Mouse (Mus musculus) adipocyte (in vitro differentiated cells): ENCODE measurements around the gene Dcst2.

Experiments
- DNase-seq: peaks from one replicate; pipeline ENCODE4 v3.0.0-alpha.2; 2016; ENCODE audit warnings: low spot score

Gene Dcst2

DNA sequence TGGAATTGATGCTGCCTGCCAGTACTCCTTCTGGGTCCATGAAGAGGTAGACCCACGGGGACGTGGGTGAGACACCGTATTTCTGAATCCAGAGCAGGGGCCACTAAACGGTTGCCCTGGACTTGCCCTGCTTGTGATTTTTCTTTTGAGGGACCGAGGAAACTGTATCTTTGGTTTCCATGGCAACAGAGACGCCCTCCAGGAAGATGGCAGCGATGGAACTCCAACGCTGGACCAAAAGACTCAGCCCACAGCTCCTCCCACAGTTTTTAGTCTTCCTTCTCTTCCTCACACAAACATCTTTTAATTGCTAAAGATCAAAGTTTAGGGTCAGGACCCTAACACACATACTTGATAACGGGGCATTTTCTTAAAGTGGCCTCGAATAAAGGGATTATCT, 29.8 kb upstream of the Dcst2 start:
- no peak for DNase-seq

GRCm38 (mm10) chr3:89332476-89332875, 29.3 kb upstream of the Dcst2 start:
- no peak for DNase-seq

DNA sequence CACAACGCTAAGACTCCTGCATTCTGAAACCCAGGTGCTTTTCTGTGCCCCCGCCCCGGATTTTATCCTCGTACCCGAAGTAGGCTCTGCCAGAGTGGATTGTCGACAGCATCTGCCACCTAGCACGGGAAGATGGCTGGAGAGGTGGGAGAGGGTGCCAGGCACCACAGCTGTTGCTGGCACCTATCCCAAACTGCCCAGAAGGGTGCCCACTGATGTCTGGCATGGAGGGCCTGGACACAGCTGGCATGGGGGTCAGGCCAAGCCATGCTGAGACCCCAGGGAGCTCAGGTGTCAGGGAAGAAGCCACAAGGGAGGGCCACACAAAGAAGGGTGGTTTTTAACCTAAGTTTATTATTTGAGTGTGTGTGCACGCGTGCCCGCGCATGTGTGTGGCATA, 28.7 kb upstream of the Dcst2 start:
- DNase-seq = no peak

DNA sequence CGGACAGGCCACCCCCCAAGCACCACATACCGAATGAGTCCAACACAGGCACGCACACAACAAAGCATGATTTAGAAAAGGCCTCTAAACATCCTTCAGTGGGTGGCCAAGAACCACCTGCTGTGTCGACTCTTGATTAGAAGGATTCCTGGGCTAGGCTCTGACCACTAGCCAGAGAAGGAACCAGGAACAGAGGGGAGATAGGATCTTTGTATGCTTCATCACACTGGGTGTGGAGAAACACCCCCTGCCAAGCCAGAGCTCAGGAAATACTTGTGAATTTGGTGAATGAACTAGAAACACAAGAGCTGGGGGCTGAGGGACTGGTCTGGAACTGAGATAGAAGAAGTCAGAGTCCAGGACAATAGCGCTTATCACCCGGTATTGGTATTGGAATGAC, 25.2 kb upstream of the Dcst2 start:
- no peak for DNase-seq

GRCm38 (mm10) chr3:89337062-89337720, 24.6 kb upstream of the Dcst2 start:
- DNase-seq = no peak

DNA sequence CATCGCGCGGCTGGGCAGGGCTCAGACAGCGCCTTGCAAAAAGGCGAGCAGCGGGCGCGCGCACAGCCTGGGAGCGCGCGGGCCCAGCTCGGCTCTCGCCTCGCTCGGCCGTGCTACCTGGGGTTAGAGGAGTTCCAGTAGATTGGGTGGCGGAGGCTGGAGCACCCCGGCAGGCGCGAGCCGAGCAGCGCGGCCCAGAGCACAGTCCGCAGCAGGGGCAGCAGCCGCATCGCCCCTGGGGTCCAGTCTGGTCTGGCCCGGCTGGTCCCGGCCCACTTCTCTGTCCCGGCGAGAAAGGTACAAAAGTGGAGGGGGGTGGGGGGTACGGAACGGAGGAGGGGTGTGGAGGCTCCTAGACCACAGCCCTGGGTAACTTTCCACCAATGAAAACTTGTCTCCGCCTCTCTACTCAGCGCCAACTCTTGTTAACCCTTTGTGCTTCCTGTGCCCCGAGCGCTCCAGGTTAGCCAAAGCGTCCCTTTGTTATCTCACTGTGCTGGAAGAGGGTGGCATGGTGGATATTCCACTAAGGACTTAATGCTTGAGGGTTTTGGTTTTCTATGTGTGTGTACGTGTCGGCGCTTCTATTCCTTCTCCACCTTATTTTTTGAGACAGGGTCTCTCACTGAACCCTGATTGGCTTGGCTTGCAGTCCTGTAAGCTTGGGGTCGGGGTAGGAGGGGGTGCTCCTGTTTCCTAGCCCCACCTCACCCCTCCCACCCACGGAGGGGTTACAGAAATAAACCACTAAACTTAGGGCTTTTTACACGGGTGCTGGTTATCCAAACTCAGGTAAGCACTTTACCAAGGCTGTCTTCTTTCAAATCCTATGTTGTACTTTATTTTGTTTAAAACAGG, 23.8 kb upstream of the Dcst2 start, which contains the start of gene Efna4:
Efna4 (minus strand) TSS at position 308 of the 858 bp plus-strand sequence.
- peak; percentile 72 for DNase-seq

DNA sequence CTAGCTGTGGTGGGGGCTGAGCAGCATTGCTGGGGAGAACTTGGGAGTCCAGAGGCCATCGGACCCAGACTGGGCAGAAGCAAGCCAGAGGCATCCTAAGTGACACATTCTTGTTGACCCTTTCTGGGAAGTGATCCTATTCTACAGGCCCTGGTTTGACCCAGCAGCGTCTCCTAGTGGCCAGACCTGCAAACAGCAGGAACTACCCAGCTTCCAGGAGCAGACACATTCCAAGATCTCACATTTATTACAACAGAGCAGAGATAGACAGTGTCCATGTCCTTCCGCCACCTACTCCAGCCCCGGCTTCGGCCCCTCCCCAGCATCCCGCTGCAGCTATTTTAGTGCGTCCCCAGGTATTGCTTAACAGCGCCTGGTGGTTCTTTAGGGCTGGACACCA, 22.4 kb upstream of the Dcst2 start:
- peak; percentile 83 for DNase-seq

- peak; percentile 70 for DNase-seq
These were observed 21.3 kb upstream of the Dcst2 start for GRCm38 (mm10) chr3:89340465-89340864.

DNA sequence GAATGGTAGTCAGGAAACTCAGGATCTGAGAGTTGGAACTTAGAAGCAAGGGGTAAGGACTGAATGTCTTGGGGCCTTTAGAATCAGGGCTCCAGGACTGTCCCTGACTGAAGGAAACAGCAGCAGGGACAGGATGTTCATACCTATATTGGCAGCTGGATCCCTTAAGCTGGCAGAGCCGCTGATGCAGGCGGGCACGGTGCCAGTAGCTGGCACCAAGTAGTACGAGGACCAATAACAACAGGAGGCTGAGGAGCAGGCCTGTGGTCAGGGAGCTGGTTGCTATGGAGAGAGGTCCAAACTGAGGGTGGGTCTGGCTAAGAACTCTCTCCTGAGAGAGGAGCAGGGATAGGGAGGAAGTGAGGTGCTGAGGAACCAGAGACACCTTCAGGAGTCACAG, 20.0 kb upstream of the Dcst2 start:
- no peak for DNase-seq

- DNase-seq = no peak
These were observed 18.5 kb upstream of the Dcst2 start for GRCm38 (mm10) chr3:89343279-89343678.

DNA sequence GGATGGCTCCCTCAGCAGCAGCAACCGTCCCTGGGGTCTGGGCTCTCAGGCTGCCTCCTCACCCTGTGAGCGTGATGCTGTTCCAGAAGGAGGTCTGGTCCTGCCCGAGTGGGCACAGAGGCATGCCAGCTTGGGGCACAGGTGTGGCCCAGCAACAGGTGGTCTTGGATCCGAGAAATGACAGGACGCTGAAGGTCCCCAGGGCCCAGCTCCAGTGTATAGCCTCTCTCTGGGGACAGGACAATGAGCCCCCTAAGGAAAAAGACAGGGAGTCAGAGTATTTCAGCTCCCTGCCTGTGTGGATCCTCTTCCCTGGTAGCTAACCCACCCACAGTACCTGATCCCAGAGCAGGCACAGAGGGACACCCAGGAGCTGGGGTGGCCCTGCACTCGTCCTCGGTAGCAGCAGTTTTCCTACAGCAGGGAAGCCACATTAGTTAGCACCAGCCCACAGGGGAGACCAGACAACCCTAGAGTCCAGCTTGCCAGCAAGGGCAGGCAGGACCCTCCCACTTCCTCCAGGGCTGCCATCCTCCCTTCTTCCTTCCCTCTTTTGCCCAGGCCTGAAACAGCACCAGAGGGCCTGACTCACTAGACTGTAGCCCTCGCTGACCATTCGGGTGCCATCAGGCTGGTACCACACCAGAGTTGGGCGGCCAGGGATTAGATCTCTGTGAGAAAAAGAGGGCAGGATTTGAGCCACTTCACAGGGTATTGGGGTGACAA, 14.8 kb upstream of the Dcst2 start:
- DNase-seq = no peak

GRCm38 (mm10) chr3:89347916-89348315, 13.9 kb upstream of the Dcst2 start:
- no peak for DNase-seq

DNA sequence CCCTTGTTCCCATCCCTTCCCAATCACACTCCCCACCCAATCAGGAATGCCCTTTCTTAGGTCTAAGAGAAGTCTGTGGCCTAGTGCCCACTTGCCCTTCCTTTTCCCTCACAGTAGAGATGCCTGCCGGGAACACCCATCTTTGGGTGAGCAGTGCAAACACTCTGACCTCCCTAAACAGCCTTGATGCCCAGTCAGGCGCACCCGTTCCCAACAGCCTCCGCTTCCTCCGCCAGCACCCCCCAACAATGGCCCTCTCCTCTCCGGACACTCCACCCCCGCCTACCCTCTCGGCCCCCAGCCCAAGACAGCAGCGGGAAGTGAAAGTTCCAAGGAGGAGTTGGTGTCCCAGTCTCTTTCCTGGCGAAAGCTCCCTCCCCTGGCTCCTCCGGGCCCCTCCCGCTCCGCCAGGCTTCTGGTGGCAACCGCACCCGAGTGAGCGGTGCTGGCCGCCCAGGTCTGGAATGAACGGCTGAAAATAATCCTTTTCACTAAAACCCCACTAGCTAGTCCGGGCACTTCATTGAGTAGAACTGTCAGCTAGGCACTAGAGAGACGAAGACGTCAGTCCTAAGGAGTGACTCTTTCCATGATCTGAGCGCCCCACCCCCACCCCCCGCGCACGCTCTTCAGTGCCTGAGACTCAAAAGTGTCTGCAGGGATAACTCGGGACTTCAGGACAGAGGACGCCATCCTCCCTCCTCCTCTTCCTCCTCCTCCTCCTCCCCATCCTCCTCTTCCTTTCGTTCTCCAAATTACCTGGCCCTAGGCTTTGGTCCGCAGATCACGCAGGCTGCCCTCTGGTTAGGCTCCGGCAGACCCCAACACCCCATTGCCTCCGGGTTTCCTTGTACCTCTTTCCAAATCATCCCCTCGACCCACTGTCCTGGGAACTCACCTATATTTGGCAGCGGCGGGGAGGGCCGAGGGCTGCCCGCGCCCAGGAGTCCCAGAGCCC, 12.6 kb upstream of the Dcst2 start:
- peak; percentile 72 for DNase-seq

GRCm38 (mm10) chr3:89349869-89350501, 11.8 kb upstream of the Dcst2 start, which contains the start of gene Adam15:
TSS of gene Adam15 (minus strand) at chr3:89349996.
- peak; percentile 85 for DNase-seq

DNA sequence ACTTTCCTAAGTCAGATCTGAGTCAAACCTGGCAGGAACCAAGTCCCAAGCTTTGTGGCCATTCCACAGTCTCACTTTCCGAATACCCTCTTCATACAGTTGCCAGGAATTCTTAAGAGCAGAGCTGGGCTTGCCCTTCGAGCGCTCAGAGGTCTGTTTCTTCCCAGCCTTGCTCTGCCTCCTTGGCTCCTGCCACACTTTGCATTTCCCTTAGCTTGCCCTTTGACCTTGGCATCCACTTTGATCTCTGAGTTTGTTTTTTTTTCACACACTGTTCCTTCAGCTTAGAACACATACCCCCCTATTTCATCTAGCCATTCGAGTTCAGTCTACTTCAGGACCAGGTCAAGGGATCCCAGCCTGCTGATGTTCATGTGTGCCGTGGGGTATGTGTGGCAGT, 10.5 kb upstream of the Dcst2 start:
- peak; percentile 47 for DNase-seq

GRCm38 (mm10) chr3:89354816-89355511, 6.8 kb upstream of the Dcst2 start:
- peak; percentile 93 for DNase-seq

- DNase-seq = no peak
These were observed 6.3 kb upstream of the Dcst2 start for GRCm38 (mm10) chr3:89355512-89355902.

DNA sequence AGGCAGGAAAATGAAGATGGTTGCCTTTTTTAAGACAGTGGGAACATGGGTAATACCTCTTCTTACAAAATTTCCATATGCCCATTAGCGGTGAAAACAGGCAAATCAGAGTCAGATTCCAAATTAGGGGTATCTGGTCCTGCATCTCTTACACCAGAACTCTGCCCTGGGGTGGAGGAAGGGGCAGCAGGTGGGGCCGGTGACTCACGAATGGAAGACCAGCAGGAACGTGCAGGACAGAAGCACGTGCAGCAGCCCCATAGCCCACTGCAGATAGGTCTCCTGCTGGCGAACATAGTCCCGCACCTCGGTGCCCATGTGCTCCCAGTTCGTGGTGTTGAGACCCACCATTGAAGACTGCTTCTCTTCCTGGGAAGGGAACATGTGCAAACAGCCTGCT, 5.7 kb upstream of the Dcst2 start:
- DNase-seq = no peak

DNA sequence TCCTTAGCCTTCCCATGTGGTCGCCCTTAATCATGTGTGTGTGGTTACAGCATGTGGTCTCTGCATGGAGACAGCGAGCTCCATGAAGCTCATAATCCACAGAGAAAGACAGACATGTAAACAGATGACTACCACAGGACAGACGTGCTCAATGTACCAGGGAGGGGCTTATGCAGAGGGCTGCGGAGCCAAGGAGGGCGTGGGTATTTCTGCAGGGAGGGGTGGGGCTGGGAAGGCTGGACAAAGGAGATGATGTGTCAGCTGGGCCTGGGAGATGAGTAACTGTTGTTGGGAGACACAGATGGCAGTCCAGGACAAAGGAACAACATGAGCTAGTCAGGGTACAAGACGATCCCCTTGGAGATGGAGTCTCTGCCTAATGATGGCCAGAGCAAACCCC, 2.1 kb upstream of the Dcst2 start:
- DNase-seq = peak; percentile 72

- no peak for DNase-seq
These were observed 1.5 kb upstream of the Dcst2 start for GRCm38 (mm10) chr3:89360237-89360636.
